Mouse (Mus musculus) retina, embryonic 14.5 days (tissue): ENCODE measurements around the gene Arcn1.
"Not testable (repeated sequence)": the region's sequence is repeated elsewhere in the genome, so short reads cannot be mapped to it uniquely, and the experiment has no call there.

Source experiments
- DNase-seq: peaks from one replicate; pipeline ENCODE4 v3.0.0-alpha.2; 2015; ENCODE audit warnings: low spot score

Arcn1 gene

DNA sequence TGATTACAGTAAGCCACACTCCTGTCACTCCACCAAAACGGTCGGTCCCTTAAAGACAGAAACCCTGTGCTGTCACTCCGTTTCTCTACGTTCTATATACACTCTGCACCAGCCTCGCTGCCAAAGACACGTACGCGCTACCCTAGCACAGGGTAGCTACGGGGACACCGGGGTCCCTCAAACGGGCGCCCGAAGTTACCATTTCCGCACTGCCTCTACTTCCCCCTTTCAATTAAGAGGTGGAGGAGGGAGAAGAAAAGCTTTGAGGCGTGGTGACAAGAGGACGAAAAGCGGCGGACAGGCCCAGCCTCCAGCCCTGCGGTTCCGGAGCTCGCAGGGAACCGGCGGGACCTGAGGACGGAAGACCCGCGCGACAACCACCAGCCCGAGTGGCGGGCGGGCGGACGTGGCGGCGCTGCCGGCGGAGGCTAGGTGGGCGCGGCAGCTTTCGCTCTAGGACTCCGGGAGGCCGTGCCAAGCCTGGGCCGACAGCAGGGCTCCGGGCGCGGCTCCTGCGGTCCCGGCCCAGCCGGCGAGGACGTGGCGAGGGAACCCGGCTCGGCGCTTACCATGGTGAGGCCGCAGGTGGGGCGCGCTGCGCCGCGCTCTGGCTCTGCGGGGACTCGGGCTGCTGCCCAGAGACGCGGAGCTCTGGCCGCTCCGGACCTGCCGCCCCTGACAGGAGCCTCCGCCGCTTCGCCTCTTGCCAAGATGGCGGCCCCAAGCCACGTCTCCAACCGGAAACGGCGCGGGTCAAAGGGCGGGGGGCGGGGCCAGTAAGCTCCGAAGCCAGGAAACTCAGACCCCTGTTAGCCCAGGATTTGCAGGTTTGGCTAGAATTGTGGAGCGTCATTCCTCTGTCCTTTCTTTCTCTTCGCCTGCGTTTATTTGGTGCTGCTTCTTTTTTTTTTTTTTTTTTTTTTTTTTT is at the start of gene Arcn1, which contains the start of gene Ift46:
Gene Arcn1 (minus strand): TSS at position 745 of the 928 bp plus-strand sequence.
Gene Ift46 (plus strand): TSS at position 808 of the 928 bp plus-strand sequence.
- DNase-seq: peak; percentile 91

- DNase-seq: no peak
Observed at GRCm38 (mm10) chr9:44814179-44814578, 46.5 kb upstream of the Arcn1 start.

DNA sequence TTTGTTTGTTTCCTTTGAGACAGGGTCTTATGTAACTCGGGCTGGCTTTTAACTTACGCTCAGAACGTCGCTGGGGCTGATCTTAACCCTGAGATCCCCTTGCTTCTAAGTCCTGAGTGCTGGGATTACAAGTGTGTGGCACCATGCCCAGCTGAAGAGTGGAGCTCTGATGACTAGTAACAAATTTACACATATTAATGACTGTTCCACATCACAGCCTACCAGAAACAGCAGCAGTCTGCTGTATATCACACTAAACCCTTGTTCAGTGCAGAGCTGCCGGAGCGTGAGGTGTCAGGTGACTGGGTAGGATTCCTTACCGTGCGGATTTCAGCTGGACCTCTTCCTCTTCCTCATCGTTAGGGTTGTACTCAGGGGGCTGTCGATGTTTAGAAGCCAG is 42.7 kb upstream of the Arcn1 start:
- no peak for DNase-seq

GRCm38 (mm10) chr9:44807778-44808177 is 40.1 kb upstream of the Arcn1 start:
- DNase-seq: no peak

- no peak for DNase-seq
Observed at GRCm38 (mm10) chr9:44807141-44807540, 39.5 kb upstream of the Arcn1 start.

DNA sequence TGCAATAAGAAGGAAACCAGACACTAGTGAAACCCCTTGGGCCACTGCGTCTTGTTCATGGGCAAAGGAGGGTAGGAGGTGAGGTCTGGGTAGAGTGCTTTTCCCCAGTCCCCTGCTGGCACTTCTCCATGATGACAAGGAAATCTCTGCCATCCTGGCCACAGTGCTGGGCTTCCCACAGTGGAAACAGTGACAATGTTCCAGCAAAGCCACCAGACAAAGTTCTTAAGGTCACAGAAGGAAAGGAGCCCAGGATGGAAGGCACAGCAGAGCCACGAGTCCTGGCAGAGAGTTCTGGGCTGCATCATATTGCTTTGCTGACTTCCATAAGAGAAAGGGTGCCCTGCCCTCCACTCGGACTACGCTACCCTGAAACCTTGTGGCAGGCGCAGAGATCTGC is 37.9 kb upstream of the Arcn1 start:
- no peak for DNase-seq

DNA sequence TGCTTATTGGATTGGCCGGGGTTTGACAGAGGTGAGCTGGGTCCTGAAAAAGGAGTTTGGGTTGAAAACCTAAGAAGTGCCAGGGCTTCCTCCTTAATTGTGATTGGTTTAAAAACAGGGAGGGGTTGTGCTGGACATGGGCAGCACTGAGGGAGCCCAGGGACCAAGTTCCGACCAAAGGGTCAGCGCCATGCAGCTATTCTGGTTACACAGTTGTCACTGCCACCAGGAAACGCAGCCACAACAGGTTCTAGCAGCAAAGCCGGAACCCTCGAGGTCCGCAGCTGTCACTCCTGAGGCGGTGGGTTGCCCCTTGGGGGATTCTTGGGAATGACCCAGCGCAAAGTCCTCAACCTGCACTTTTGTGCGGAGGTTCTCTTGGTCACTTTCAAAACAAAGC is 37.0 kb upstream of the Arcn1 start:
- no peak for DNase-seq

GRCm38 (mm10) chr9:44802808-44803450 is 35.3 kb upstream of the Arcn1 start, which contains the start of gene Ttc36:
Ttc36 (minus strand) TSS chr9:44803072.
- DNase-seq: no peak

DNA sequence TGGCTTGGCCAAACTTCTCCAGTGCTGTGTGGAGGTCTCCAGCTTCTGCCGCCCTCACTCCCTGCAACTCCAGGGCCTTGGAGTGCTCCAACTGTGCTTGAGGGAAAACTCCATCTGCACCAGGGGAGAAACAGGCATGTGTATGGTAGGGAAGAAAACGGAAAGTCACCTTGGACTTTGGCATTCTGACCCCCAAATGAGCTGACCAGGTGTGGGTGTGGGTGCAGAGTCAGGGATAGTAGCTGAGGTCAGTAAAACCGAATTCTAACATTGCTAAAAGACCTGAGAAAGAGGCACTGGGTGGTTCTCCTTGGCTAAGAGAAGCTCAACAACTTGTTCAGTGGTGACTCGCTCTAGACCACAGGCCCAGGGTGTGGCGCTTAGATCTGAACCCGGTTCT is 34.0 kb upstream of the Arcn1 start:
- DNase-seq: no peak

GRCm38 (mm10) chr9:44799958-44800324 is 32.3 kb upstream of the Arcn1 start:
- DNase-seq: no peak

DNA sequence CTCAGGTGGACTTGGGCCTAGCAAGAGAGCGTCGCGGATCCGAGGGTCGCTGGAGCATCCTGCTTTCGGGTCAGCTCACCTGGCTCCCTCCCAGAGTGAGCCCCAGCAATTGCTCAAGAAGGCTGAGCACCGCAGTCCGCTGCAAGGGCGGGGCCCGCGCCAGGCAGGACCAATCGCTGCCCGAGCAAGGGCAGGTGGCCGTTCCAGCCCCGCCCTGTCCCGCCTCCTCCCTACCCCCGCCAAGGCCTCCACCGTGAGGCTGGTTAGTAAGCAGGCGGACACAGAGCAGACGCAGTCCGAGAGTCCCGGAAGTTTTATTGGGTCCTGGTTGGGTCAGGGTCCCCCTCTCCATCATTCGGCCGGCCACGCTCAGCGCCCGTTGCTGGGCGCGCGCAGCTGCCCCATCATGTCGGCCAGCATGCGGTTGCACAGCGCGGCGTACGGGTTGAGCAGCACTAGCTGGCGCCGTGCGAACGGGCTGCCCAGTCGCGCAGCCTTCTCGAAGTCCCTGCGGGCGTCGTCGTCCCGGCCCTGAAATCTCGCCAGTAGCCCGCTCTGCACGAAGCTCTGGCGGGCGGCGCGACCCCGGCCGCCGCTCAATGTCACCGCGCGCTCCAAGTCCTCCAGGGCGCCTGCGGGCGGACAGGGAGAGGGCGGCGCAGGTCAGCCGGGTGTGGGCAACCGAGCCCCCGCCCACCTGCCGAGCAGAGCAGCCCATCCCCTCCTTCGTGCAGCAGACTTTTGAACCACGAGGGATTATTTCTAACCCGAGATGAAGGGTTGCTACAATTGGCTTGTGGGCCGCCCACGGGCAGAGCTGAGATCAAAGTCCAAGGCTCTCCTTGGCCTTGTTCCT is 31.7 kb upstream of the Arcn1 start, which contains the start of gene Tmem25:
Gene Tmem25 (minus strand): TSS at position 206 of the 856 bp plus-strand sequence.
- peak; percentile 83 for DNase-seq

GRCm38 (mm10) chr9:44798298-44798697 is 30.7 kb upstream of the Arcn1 start:
- DNase-seq: no peak

DNA sequence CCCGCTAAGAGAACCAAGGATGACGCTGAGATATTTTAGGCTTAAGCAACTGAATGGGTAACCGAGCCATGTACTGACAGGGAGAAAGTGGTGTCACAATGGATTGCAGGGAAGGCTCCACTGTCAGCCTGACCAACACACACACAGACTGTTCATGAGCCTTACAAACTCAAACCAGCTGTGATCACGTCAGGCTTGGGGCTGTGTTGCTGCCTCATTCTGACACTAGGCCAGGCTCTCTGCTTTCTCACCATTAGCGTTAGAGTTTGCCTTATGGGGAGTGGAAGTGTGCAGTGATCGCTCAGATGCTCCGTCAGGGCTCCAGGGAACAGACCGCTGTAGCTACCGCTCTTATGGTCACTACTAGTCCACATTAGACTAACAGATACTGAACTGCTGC is 25.2 kb upstream of the Arcn1 start:
- no peak for DNase-seq

GRCm38 (mm10) chr9:44772750-44773651 is 5.4 kb upstream of the Arcn1 start:
- peak; percentile 100 for DNase-seq

- DNase-seq: no peak
Observed at GRCm38 (mm10) chr9:44772392-44772749, 4.7 kb upstream of the Arcn1 start.

- no peak for DNase-seq
Observed at GRCm38 (mm10) chr9:44771376-44771775, 3.7 kb upstream of the Arcn1 start.

GRCm38 (mm10) chr9:44768029-44768394 is 367 bp upstream of the Arcn1 start:
- DNase-seq: not testable (repeated sequence)

DNA sequence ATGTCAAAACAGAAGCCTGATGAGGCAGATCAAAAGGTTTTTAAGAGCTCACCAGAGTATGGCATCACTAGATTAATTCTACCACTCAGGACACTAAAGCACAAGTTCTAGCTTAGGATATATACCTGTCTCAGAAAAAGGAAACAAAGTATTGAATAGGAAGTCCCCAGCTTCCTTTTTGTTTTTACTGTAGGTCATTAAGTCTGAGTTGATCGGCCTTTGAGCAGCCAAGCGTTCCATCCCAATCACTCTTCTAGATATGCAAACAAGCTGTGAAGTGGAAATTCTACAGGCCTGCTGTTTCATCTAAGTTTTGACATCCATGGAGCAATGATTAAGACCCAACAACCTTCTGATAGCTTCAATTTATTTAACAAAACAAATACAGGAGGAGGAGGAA is 6.8 kb downstream of the Arcn1 start:
- no peak for DNase-seq

DNA sequence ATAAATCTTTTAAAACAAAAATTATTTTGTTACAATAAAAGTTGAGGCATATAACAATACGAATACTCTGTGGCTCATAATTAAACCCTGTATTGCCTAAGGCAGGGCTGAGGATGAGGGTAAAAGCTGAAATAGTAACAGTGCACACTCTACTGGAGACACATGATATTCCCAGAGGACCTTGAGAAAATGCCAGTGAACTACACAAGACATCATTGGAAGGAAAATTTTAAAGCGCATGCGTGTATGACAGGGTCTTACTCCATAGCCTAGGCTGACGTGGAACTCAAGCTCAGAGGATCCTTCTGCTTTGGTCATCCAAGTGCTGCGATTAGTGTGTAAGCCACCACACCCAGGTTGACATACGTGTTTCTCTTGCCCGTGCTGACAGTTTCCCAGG is 19.2 kb downstream of the Arcn1 start:
- no peak for DNase-seq

- no peak for DNase-seq
Observed at GRCm38 (mm10) chr9:44747341-44747740, 20.3 kb downstream of the Arcn1 start.

DNA sequence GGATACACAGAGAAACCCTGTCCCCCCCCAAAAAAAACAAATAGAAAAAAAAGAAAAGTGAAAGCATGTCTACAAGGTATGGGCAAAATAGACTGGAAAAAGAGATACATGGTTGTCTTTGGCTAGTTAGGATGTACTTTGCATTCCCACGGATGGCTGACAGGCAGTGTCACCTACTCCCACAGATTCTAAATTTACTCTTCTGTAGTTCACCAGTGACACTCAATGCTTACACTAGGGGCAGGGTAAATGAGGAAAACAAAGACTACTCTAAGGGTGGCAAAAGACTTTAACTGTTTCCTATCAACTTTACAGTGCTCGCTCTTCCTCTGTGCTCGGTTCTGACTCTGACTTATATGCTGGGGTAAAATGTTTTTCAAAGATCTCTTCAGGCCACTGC is 21.0 kb downstream of the Arcn1 start:
- DNase-seq: no peak
